Mouse (Mus musculus) kidney, adult 2 months (tissue): Measurements from ENCODE around the gene Git2.

Experiments
- CTCF ChIP-seq: fragments of 200-500 bp; conservative IDR thresholded peaks from 2 replicates; pipeline ENCODE4 v1.5.1; 2011; ENCODE audit warnings: low read depth, mild to moderate bottlenecking, control low read depth, low read length, moderate library complexity, mixed read lengths; ENCODE audit not compliant: insufficient read depth, insufficient read length
- POLR2A ChIP-seq: fragments of 200-500 bp; IDR thresholded peaks from one replicate; pipeline ENCODE4 v1.6.1; 2011; ENCODE audit warnings: low read depth, low read length, control low read depth

- no peak for TF ChIP-seq CTCF
- TF ChIP-seq POLR2A, result no peak
These were observed 93.6 kb downstream of the Git2 start for GRCm38 (mm10) chr5:114681717-114682116.
